Mouse (Mus musculus): Measurements from ENCODE around the gene Micall1.

DNA sequence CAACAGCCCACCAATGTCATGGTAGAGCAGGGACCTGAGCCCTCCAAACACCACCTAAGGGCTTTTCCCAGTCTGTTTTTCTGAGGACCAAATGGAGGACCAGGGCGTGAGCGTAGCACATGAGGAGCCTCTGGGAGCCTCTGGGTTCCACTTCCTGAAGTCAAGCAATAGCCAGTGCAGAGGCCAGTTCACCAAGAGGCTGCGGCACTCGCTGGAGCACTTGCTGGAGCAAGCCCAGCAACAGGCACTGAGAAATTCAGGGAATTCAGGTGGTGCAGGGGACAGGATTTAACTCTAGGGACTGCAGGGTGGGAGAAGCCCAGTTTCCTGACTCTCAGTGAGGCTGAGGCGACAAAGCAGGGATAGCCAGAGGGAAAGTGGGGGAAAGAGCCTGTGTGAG is 10.5 kb upstream of the Micall1 start:
- TF ChIP-seq CTCF (IDR thresholded peaks at IDR 0.05; ENCODE audit: extremely low read depth, insufficient read depth, low read length) (no peak), POLR2A (IDR thresholded peaks at IDR 0.05; ENCODE audit: extremely low read depth, insufficient read depth, low read length) (no peak)
